Mouse (Mus musculus): Measurements from ENCODE around the gene Mamdc2. TPM values are rescaled to one million over a fixed set of nuclear protein-coding genes. Genes with fewer than 3 reads are reported as not detected.
A peak's percentile ranks its signal among the peaks of the same experiment; 100 is the strongest.

Mamdc2 gene
- total RNA-seq, 2 experiments from 2014 or later = 2.4 to 2.6 TPM

DNA sequence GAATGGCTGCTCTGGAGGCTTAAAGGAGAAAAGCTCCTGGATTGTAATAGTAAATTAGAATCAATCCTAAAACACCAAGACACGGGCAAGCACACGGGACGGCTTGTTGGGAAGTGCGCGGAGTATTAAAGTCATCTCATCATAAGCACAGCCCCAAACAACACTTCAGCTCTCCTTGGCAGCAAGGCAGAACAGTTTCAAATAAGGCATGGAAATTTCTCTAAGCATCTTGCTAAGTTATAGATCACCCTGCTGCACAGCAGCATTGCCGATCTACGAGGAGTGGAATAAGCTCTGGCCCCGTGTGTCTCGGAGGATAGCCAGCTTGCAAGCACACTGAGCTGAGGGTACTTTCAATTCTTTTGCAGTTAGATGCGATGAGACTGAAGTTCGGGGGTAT, 13.8 kb downstream of the Mamdc2 start:
- no peak for DNase-seq

DNA sequence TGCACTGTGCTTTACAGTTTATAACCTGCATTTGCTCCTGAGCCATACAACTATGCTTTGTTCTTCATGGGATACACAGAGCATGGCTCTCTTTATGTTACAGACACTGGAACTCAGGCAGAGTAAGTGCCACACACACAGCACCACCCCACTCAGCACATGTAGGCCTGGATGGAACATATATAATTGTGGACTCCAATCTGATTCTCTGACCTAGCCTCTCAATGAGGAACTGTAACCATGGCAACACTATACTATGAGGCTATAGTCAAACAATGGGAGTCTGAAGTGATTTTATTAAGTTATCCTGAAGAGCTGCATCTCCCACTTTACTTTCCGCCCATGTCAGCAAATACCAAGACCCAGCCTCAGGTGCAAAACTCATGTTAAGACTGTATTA, 30.6 kb downstream of the Mamdc2 start:
- no peak for DNase-seq

DNA sequence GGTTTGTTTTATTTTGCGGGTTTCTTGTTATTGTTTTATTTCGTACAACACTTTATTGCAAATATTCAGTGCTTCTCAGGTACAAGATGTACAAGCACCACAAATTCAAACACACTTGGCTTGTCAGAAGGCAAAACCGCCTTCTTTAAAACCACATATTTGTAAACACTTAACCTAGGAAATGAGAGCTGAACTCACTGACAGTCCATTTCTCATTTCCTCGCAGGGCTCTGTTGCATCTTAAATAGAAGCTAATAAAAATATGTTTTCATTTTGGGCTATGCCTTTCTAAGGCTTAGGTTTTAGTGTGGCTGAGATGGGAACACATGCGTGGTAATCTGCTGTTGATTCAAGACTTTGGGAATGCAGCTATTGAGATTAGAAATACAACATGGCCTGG, 37.4 kb downstream of the Mamdc2 start:
- no peak for DNase-seq

DNA sequence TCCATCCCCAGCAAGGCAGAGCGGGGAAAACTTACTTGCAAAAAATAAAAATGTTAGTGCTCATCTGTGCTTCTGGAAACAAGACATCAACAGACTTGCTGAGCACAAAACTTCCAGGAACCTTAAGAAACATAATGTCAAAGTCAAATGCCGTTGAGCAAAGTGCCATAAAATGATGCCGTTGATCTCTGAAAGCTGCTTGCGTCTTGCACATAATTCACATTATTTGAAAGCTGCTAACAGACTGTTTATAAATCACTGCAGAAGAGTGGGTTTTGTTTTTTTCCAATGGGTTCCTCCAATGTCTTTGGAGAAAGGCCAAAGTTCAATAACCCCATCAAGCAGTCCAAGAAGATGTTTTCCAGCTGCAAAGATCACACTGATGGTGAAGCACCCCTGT, 37.9 kb downstream of the Mamdc2 start:
- no peak for DNase-seq

DNA sequence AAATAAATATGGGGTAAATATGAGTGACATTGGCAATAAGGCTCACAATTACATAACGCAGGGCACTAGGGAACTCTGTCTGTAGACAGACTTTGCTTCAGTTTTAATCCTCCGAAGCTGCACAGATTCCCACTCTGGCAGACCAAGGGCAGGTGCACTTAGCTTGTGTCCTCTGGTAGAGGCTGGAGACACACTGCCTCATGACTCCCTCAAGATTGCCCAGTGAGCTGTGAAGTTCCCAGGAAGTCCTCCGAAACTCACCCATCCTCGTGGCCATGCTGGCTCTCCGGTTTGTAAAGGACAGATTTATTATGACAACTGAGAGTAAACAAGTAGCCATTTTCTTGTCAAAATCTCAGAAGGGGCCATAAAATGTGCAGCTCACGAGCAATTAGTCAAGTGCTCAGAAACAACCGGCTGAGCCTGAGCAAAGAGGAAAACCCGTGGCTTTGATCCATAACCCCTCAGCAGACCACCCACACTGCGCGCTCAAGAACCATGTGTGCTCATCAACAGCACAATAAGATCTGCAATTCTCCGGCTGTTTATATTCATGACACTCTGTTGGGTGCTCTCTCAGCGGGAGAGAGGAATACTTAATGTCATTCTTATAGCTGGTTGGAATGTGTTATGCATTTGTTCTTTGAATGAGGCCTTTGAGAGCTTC, 46.6 kb downstream of the Mamdc2 start:
- peak; percentile 7 for DNase-seq

DNA sequence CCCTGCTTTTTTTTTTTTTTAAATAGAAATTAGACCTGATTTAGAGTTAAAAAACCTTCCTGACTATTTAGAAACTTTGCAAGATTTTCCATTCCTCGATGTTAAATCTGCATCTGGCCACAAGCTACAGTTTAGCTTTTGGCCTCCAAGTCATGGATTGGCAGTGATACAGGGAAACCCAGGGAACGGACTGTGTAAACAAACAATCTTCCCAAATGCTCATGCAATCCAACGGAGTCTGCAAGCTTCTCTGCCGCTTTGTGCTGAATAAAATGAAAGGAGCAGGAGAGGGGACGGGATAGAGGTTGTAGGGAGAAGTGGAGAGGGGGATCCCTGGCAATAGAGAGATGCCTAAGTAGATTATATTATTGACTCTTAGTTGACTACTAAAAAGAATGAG, 47.8 kb downstream of the Mamdc2 start:
- DNase-seq = peak; percentile 65

DNA sequence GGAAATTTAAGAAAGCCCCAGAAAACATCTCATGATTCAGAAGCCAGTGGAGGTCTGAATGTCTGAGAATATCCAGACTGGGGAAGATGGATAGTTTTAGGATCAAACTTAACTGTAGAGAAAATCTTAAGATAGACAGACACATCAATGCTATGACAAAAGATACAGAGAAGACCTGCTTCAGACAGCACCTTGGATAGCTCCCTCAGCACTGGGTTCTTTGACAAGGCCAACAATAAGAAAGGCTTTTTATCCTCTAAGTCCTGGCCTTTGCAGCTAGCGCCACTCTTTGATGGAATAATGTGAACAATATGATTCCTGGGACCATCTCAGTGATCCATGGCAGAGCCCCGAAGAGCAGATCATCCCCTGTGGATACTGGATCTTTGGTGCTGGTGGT, 52.3 kb downstream of the Mamdc2 start:
- peak; percentile 11 for DNase-seq

DNA sequence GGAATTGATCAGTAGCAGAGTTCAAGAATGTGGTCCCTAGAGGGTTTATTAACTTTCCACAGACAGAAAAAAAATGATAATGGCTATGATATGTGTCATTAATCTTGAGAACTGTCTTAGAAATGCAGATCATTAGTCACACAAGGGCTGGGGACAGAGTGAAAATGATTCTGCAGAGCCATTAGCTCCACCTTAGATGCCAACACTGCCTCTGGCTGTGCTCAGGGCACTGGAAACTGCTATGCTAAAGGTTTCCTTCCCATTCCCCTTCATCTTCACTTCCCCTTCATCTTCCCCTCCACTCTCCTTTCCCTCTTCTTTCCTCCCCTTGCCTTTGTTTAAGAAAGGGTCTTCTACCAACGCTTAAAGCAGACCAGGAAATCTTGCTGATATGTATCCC, 53.6 kb downstream of the Mamdc2 start:
- no peak for DNase-seq

DNA sequence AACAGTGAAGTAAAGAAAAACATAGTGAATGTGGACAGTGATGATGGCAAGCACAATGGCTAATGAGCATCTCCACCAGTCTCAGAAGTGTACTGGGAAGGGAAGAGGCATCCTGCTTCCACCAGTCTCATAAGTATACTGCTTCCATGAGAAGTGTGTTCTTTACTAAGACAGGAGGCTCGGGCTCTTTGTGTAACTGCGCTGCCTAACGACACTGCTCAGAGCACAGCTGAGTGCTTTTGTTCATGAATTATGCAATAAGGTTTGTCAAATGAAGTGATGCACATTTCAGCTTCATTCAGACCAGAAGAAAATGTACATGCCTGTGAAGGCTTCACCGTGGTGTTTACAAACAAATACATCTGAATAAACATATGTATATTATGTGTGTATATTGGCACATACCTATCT, 59.4 kb downstream of the Mamdc2 start:
- DNase-seq = no peak

DNA sequence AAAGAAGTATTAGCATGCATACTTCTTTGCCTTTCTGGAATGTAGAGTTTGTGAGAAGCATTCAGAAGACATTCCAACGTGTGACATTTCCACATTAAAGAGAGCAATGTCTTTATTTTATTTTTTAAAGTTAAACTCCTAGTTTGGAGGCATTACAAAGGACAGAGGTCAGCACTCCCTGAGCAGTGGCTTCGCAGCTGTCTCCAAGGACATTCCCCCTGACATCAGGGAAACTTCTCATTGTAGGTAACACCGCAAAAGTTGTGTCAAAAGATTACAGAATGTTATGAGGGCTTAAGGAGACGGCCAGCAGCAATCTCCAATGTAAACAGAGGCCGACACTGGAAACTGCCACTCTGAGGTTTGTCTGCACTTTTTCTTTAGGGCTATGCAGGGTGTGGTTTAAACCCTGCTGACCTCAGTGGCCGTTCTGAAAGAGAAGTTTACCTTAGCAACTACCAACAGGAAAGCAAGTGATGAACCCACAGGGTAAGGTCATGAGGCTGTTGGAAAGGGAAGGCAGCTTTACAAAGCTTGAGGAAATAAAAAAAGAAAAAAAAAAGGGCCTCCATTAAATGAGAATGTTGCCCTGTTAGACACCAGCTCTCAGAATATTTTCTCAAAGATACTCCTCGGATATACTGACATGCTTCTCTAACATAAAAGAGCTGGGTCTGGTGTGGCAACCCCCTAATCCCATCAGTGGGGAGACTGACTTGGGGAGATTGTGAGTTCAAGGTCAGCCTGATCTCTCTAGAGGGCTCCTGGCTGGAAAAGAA, 60.0 kb downstream of the Mamdc2 start:
- DNase-seq = no peak

DNA sequence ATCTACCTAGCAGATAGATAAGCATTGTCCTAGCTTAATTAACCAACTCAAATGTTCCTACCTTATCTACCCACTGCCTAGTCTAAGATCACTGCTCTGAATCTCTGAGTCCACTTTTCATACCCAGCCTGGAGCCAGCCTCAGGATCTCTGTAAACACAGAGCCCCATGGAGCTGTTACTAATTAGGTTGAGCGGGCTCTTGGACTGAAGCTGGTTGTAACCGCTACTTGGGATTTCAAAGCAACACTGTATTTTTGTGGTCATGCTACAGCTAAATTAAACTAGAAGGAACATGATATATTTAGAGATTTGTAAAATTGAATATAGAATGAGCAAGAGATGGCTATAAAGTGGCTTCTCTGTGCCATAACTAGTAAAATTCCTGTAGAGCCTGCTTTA, 65.8 kb downstream of the Mamdc2 start:
- no peak for DNase-seq

DNA sequence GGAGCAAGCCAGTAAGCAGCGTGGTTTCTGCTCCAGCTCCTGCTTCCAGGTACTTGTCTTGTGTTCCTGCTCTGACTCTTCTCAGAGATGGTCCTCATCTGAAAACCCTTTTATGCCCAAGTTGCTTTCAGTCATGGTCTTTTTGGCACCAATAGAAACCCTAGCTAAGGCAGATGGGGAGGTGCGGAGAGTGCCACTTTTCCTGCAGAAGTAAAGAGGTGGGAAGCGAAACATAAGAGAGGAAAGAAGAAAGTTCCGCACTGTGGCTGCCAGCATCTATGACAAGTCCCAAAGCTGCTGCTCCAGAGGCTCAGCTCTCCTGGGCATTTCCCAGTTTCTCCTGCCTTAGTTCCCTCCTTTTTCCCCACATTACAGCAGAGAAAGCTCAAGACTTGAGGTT, 67.3 kb downstream of the Mamdc2 start:
- no peak for DNase-seq

DNA sequence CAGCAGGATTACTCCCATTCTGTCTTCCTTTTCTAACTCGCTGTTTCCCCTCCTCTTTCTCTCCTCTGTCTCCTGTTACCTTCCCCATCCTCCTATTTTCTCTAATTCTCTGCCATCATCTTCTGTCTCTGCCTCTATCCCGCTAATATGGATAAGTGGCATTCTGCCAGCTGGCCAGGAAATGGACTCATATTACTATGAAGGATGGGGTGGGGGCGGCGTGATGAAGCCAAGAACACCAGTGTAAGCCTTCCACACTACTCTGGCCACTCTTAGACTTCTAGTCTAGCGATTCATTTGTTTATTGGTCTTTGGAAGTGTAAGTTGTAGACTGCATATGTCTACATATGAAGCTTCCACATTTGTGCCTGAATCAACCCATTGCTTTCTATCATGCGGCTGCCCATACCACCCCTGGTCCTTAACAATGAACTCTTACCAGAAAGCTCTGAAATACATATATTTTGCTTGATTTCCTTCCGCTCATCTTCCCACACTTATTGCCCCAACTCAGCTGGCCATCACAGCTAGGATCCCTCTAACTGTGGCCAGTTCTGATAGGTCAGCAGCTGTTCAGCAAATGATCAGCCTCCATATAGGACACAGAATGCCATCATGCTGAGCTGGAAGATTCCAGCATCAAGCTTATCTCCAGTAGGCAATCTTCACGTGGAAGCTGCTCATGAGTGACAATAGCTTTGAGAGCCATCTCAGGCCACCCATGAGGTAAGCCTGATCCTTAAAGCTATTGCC, 68.3 kb downstream of the Mamdc2 start:
- DNase-seq = no peak

DNA sequence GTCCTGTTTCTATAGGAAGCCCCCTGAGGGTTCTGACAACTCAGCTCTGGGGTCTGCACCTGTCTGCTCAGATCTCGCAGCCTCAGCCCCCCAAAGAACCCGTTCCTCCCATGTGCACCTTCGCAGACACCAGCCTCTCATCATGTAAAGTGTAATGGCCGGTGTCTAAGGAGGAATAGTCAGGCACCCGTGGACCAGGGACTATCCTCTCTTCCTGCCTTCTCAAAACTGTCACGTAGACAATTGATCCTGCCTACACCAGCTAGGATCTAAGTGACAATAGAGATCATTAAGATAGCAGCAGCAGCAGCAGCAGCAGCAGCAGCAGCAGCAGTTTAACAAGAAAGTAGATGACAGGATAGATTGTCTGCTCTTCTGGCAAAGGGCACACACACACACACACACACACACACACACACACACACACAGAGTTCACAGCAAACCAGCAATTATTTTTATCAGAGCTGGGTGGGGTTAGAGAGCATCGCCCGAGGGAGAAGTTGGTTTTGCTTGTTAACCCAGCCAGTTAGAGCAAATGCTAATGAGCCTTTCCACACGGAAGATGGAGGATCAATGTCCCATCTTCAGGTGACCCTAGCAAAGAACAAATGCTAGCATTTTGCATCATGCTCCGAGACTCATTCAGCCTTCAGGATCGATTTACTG, 71.6 kb downstream of the Mamdc2 start:
- no peak for DNase-seq

DNA sequence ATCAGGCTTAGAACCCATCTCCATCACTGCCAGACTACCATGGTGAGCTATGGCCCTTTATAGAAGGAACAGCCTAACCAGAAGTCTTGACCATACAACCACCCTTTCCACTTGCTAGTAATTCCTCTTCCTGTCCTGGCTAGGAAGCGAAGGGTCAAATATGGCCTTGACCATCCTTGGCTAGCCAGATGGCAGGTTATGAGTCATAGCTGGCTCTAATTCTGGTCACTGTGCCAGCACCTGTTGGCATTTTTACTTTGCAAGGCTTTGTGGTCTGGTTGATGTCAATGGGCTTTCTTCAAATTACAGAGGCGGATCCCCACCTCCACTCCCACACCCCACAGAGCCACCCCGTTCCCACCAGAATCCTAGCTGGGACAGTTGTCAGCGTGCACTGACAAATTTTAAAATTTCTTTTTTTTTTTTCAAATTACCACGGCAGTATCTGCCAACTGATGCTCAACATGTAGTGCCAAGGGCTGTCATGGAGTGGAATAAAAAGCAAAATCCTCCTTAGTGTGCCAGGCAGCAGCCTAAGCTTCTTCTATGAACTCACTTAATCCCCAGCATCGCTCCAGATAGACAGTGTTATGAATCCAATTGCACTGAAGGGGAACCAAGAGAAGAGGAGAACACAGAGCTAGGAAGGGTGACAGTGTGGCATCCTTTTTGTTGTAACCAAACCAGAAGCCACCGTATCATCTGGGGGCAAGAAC, 73.1 kb downstream of the Mamdc2 start:
- no peak for DNase-seq

DNA sequence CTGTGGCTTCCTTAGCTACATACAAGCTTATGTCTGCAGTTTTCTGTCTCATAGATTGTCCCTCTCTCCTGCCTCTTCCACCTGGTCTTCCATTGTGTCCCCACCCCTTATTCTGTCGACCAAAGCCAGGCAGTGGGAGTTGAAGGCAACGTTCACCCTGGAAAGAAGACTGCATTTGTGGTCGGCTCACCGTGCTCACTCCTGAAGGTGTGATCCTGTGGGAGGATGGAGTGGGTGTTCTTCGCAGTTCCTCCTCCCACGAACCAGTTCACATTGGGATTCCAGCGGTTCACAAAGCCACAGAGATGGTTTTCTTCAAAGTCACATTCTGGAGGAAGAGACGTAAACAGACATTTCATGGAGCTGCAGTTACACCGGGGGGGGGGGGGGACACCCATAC, 74.5 kb downstream of the Mamdc2 start:
- no peak for DNase-seq

DNA sequence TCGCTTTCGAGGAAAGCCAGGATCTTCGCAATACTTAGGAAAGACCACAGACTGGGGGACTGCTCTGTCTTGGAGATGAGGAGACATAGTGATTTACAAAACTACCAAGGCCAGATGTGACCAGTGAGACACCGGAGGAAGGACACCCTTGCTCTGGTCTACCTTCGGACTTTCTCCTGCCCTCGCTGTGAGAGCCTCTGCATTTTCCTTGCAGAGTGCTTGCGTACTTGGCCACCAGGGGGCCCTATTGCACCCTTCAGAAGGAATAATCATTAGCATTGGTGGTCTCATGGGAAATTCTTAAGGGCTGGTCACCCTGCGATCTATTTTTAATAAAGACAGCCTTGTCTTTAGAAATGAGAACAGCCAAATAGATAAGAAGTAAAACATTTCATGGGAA, 75.0 kb downstream of the Mamdc2 start:
- DNase-seq = peak; percentile 81

DNA sequence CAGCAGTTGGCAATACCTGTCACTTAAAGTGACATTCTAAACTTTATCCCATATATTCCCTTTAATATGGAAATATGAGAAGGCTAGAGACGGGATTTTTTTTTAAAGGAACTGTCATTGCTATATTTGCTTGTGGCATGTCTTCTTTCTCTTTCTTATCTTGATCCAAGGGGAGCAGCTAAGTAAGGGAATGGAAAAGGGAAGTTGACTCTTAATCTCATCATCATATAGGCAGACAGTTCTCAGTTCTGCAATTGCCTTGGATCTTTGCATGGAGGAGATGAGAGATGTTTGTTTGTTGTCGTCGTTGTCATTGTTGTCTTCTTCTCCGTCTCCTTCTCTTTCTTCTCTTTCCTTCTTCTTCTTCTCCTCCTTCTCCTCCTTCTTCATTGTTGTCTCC, 79.0 kb downstream of the Mamdc2 start:
- DNase-seq = no peak

DNA sequence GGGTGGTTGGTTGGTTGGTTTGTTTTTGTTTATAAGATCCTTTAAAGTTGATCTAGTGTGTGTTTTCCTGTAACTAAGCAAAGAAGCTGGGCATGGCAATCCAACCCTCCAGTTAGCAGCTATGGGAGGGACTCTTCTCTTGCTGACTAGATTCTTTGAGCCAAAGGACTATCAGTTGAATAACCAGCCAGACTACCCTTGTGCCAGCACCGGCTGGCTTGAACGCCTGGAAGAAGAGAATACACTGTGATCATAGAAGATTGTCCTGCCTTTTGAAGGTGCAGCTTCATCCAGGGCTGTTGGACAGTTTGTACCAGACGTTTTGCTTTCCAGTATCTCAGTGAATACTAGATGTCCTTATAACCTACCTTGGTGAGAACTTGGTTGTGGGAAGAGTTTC, 86.2 kb downstream of the Mamdc2 start:
- no peak for DNase-seq

DNA sequence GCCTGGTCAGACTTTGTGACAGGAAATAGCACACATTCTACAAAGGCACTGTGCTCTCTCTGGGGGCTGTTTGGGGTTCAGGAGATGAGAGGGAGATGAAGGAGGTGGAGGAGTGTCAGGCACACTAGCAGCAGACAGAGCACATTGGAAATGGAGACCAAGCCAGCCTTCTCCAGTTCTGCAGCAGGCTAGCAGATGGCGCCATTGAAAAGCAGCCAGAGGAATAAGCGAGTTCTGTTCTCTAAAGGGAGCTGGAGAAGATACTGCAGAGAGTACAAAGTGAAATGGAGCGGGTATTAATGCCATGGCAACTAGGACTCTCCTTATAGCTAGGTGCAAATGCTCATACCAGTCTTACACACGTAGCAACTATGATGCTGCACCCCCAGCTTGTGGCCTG, 87.1 kb downstream of the Mamdc2 start:
- peak; percentile 17 for DNase-seq

DNA sequence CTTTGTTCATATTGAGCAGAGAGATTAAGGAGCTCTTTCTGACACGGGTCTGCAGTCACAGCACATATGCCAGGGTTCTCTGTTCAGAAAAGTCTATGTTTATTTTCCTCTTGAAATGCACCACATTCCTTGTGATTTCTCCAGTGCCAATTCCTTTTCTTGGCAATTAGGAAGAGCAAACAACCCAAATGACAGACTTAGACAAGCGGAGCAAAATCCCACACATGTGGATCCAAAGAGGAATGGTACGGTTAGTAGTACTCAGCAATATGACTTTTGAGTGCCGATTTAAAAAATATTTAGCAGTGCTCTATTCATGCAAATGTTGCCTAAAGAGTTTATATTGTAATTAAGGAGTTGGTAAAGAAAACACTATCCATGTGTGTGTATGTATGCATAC, 87.7 kb downstream of the Mamdc2 start:
- DNase-seq = no peak

DNA sequence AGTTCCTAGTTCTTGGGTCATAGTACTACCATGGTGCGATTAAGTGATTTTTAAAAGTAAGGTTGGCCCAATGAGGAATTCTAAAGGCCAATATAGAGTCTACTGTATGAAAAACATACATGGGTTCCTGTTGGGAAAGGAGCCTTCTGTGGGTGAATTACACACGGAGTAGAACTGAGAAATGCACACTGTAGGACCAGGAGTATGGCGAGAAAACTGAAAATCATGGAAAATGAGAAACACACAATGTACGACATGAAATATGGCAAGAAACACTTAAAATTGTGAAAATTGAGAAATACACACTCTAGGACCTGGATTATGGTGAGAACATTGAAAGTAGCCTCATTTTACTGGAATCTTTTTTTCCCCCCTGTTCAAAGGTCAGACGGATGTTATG, 91.0 kb downstream of the Mamdc2 start:
- DNase-seq = no peak
